Mouse (Mus musculus) C2C12 (cell line): ENCODE measurements around the gene Tbc1d1.

Experiments
- CEBPB ChIP-seq: IDR thresholded peaks from one replicate; pipeline ENCODE4 v1.6.1; 2011; ENCODE audit warnings: low read depth, mild to moderate bottlenecking, control low read depth, moderate library complexity
- CTCF ChIP-seq: IDR thresholded peaks from one replicate; pipeline ENCODE4 v1.5.1; 2011; ENCODE audit not compliant: control insufficient read depth, insufficient read depth, insufficient read length
- MAX ChIP-seq: IDR thresholded peaks from one replicate; pipeline ENCODE4 v1.6.1; 2011; ENCODE audit warnings: mild to moderate bottlenecking, control low read depth
- MYOG ChIP-seq: IDR thresholded peaks from one replicate; pipeline ENCODE4 v1.6.1; 2011; ENCODE audit not compliant: control insufficient read depth, insufficient read length; ENCODE audit errors: extremely low read depth

- TF ChIP-seq MYOG (no peak), CTCF (no peak), CEBPB (no peak), MAX (no peak)
Measured at GRCm38 (mm10) chr5:64212619-64213018, 56.5 kb downstream of the Tbc1d1 start.
